Mouse (Mus musculus): ENCODE data around the gene Hes2. TPM values are rescaled to one million over a fixed set of nuclear protein-coding genes. Genes with fewer than 3 reads are reported as not detected.

Gene Hes2
- polyA plus RNA-seq, 1 experiment: 0.39 TPM

DNA sequence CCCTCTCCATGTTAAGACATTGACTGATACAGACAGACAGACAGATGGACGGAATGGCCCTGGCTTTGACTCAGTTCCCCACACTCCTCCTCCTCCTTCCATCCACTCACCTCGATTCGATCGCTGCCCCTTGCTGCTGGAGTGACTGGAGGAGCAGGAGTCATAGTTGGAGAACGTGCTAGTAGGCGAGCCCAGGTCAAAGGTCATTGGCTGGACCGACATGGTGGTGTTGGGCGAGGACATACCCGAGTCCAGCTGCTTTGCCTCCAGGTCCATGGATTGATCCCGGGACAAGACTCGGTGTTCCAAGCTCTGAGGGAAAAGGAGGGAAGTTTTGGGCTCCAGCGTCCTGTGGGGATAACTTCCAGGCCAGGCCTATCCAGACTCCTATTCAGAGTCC is 23.3 kb upstream of the Hes2 start:
- no peaks in the 10 kb centered on the region for H3K9me3 ChIP-seq (replicated peaks; ENCODE audit: control insufficient read depth, insufficient read depth, low read length, poor library complexity, severe bottlenecking)
- TF ChIP-seq CTCF (IDR thresholded peaks at IDR 0.05; ENCODE audit: low read depth, low read length) (no peak), POLR2A (IDR thresholded peaks at IDR 0.05; ENCODE audit: insufficient read depth, low read length) (no peak), EP300 (IDR thresholded peaks at IDR 0.05; ENCODE audit: insufficient read depth, low read depth, low read length) (no peak)
- no peaks in the 10 kb centered on the region; the same call in 1 of the 2 replicates for H3K27me3 ChIP-seq (ENCODE audit: control insufficient read depth, insufficient read depth, low read length, poor library complexity, severe bottlenecking)
- no peaks in the 10 kb centered on the region for H3K36me3 ChIP-seq (ENCODE audit: control insufficient read depth, insufficient read depth, low read length, poor library complexity, severe bottlenecking)
- H3K4me3 ChIP-seq (ENCODE audit: low read depth, low read length): no peak overlapping the region
- no peak overlapping the region for H3K9ac ChIP-seq (ENCODE audit: low read depth, poor library complexity, severe bottlenecking)
- peaks cover 8% of the 10 kb centered on the region for H3K4me1 ChIP-seq (ENCODE audit: control insufficient read depth, insufficient read depth, low read length)
- no peak overlapping the region for H3K27ac ChIP-seq (ENCODE audit: insufficient read depth, low read length)

- H3K36me3 ChIP-seq (ENCODE audit: control insufficient read depth, insufficient read depth, low read length, poor library complexity, severe bottlenecking): no peaks in the 10 kb centered on the region
- no peaks in the 10 kb centered on the region for H3K27me3 ChIP-seq (ENCODE audit: control insufficient read depth, insufficient read depth, low read length, poor library complexity, severe bottlenecking)
These were observed 22.4 kb upstream of the Hes2 start for GRCm38 (mm10) chr4:152136112-152136875.

DNA sequence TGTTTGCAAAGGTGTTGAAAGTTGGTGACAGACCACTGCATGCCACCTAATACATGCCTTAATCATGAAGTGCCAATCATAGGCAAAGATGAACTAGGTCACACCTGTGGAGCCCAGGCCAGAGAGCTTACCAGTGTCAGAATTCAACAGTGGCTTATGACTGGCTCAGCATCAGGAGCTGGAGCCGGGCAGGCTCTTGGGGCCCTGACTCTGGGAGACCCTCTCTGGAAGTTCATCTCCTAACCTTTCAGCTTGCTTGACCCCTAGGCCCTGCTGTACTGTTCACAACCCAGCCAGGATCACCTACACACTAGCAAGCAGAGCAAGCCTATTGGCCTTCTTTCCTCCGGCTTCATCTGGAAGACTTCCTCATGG is 21.8 kb upstream of the Hes2 start:
- Histone ChIP-seq H3K36me3 (ENCODE audit: control insufficient read depth, insufficient read depth, low read length, poor library complexity, severe bottlenecking) (no peaks in the 10 kb centered on the region), H3K4me3 (ENCODE audit: low read depth, low read length) (no peak overlapping the region), H3K9ac (ENCODE audit: low read depth, poor library complexity, severe bottlenecking) (no peak overlapping the region), H3K27me3 (ENCODE audit: control insufficient read depth, insufficient read depth, low read length, poor library complexity, severe bottlenecking) (no peaks in the 10 kb centered on the region), H3K27ac (ENCODE audit: insufficient read depth, low read length) (no peak overlapping the region), H3K4me1 (ENCODE audit: control insufficient read depth, insufficient read depth, low read length) (peaks cover 8% of the 10 kb centered on the region), H3K9me3 (replicated peaks; ENCODE audit: control insufficient read depth, insufficient read depth, low read length, poor library complexity, severe bottlenecking) (no peaks in the 10 kb centered on the region)
- no peak for TF ChIP-seq CTCF (IDR thresholded peaks at IDR 0.05; ENCODE audit: low read depth, low read length)
- TF ChIP-seq EP300 (IDR thresholded peaks at IDR 0.05; ENCODE audit: insufficient read depth, low read depth, low read length): no peak
- TF ChIP-seq POLR2A (IDR thresholded peaks at IDR 0.05; ENCODE audit: insufficient read depth, low read length): no peak

More at GRCm38 (mm10) chr4:152136112-152136875, 22.4 kb upstream of the Hes2 start:
- no peak overlapping the region for H3K9ac ChIP-seq (ENCODE audit: low read depth, poor library complexity, severe bottlenecking)
- no peak overlapping the region for H3K27ac ChIP-seq (ENCODE audit: insufficient read depth, low read length)
- TF ChIP-seq POLR2A (IDR thresholded peaks at IDR 0.05; ENCODE audit: insufficient read depth, low read length) (no peak), EP300 (IDR thresholded peaks at IDR 0.05; ENCODE audit: insufficient read depth, low read depth, low read length) (no peak), CTCF (IDR thresholded peaks at IDR 0.05; ENCODE audit: low read depth, low read length) (peak; percentile 77)
- H3K4me3 ChIP-seq (ENCODE audit: low read depth, low read length): no peak overlapping the region
- no peaks in the 10 kb centered on the region for H3K9me3 ChIP-seq (replicated peaks; ENCODE audit: control insufficient read depth, insufficient read depth, low read length, poor library complexity, severe bottlenecking)
- peaks cover 8% of the 10 kb centered on the region for H3K4me1 ChIP-seq (ENCODE audit: control insufficient read depth, insufficient read depth, low read length)

GRCm38 (mm10) chr4:152138497-152139260 is 20.0 kb upstream of the Hes2 start:
- TF ChIP-seq POLR2A (IDR thresholded peaks at IDR 0.05; ENCODE audit: insufficient read depth, low read length): no peak
- peak; percentile 94 for TF ChIP-seq CTCF (IDR thresholded peaks at IDR 0.05; ENCODE audit: low read depth, low read length)
- H3K36me3 ChIP-seq (ENCODE audit: control insufficient read depth, insufficient read depth, low read length, poor library complexity, severe bottlenecking): no peaks in the 10 kb centered on the region
- H3K27me3 ChIP-seq (ENCODE audit: control insufficient read depth, insufficient read depth, low read length, poor library complexity, severe bottlenecking): no peaks in the 10 kb centered on the region
- H3K4me3 ChIP-seq (ENCODE audit: low read depth, low read length): peak overlapping the region; percentile 80
- H3K4me1 ChIP-seq (ENCODE audit: control insufficient read depth, insufficient read depth, low read length): peaks cover 8% of the 10 kb centered on the region
- H3K9me3 ChIP-seq (replicated peaks; ENCODE audit: control insufficient read depth, insufficient read depth, low read length, poor library complexity, severe bottlenecking): no peaks in the 10 kb centered on the region
- no peak overlapping the region for H3K9ac ChIP-seq (ENCODE audit: low read depth, poor library complexity, severe bottlenecking)
- H3K27ac ChIP-seq (ENCODE audit: insufficient read depth, low read length): no peak overlapping the region

DNA sequence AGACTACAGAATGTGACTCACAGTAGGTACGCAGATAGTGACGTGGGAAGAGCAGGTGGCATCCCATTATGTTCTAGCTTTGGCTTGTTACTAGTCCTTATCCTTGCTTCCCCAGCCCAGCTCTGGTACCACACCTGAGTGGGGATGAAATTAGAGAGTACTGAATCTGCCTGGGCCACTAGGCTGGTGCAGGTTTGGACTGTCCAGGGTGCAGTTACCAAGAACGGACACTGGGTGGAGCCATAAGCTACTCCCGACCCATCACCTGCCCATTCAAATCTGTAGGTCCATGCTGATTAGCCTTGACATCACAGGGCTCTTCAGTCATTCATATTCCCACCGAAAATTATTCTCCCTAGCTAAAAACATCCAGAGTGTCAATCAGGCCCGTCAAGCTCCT is 18.2 kb upstream of the Hes2 start:
- no peaks in the 10 kb centered on the region for H3K9me3 ChIP-seq (replicated peaks; ENCODE audit: control insufficient read depth, insufficient read depth, low read length, poor library complexity, severe bottlenecking)
- no peaks in the 10 kb centered on the region for H3K27me3 ChIP-seq (ENCODE audit: control insufficient read depth, insufficient read depth, low read length, poor library complexity, severe bottlenecking)
- peaks cover 2% of the 10 kb centered on the region for H3K4me1 ChIP-seq (ENCODE audit: control insufficient read depth, insufficient read depth, low read length)
- no peaks in the 10 kb centered on the region for H3K36me3 ChIP-seq (ENCODE audit: control insufficient read depth, insufficient read depth, low read length, poor library complexity, severe bottlenecking)
- H3K4me3 ChIP-seq (ENCODE audit: low read depth, low read length): no peak overlapping the region
- no peak for TF ChIP-seq EP300 (IDR thresholded peaks at IDR 0.05; ENCODE audit: insufficient read depth, low read depth, low read length)
- peak; percentile 87 for TF ChIP-seq CTCF (IDR thresholded peaks at IDR 0.05; ENCODE audit: low read depth, low read length)
- no peak for TF ChIP-seq POLR2A (IDR thresholded peaks at IDR 0.05; ENCODE audit: insufficient read depth, low read length)
- no peak overlapping the region for H3K27ac ChIP-seq (ENCODE audit: insufficient read depth, low read length)
- no peak overlapping the region for H3K9ac ChIP-seq (ENCODE audit: low read depth, poor library complexity, severe bottlenecking)
